Mouse (Mus musculus) layer of hippocampus, adult 6 months (tissue): ENCODE measurements around the gene Gm21748. TPM values are rescaled to one million over a fixed set of nuclear protein-coding genes. Genes with fewer than 3 reads are reported as not detected.

ENCODE experiments used
- long read RNA-seq, 2 experiments: library from polyadenylated mRNA; unstranded; transcript quantifications; one replicate each; pipeline ENCODE4 v2.0.0; 2019 to 2020
- polyA plus RNA-seq: library from polyadenylated mRNA; unstranded; fragments of <200 nt; fragmentation: Nextera tagmentation; gene quantifications from 2 replicates; pipeline ENCODE4 v1.2.3, GENCODE M21; 2021

The Gm21748 gene
- polyA plus RNA-seq = not detected in 2 replicates
- long read RNA-seq, experiment 1 = 0 reads
- long read RNA-seq, experiment 2 = 0 reads

DNA sequence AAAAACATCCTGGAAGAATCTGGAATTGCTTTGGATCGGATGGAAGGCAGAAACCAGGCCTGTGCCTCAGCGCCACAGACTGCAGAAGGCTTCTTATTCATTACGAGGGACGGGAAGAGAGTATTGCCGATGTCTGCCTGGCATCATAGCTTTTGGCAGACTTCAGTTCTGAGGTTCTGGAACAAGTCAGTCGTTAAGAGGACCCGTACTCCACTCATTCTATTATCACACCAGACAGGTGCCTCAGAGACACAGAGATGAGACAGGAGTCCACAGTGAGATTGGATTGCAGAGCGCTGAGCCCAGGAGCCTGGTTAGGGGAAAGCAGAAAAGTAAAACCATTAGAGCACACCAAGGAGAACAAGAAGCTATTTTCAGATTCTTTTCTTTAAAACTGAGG, at the start of gene Gm21748:
TSS of gene Gm21748 (minus strand) at position 101 of the 400 bp plus-strand sequence.

Other genes with a start within 250 kb of the Gm21748 start
- gene Gm21860, start 84.4 kb downstream of the Gm21748 start, polyA plus RNA-seq = not detected in 2 replicates
- not detected in 2 replicates for gene Gm47283, start 54.4 kb downstream of the Gm21748 start, polyA plus RNA-seq